10 mouse cellular contexts compared by ENCODE assay signal in the genomic region with DNA sequence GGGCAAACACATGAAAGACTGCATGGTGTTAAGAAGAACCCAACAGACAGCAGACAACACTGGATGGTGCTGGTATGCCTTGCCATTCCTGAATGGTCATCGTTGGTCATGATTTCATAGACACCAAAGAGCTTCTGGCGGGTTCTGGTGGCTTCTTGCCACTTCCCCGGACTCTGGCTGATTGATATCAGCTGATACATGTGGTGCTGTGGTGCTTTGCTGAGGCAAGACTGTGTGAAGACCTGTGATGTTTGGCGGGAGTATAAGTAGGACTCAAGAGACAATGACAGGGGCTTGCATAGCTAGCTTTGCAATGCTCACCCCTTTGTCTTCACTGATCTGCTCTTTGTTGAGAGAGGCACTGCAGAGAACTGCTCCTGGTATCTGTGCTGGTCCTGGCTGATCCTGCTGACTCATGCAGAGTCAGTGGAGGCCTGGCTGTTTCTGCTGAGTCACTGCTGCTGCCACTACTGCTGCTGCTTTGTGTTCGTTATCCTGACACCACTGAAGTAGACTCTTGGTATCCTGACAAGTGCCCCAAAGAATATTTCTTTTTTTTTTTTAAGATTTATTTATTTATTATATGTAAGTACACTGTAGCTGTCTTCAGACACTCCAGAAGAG. TPM values are rescaled to one million over a fixed set of nuclear protein-coding genes. Genes with fewer than 3 reads are reported as not detected.
DNase-seq lines count a peak whose midpoint lies in the region; ATAC-seq and TF ChIP-seq lines count a peak whose summit lies in the region.
"Had no signal": no experiment of that assay in that cellular context is flagged by ENCODE, and none has a peak within 500 bp of the region (broad histone marks: within the 10 kb centered on the region; RNA-seq: fewer than 3 reads in every experiment).

No protein-coding gene starts in this region.

- no peak overlapping the region for H3K4me2 ChIP-seq in CH12.LX (ENCODE audit: insufficient read depth, low read depth, poor library complexity, severe bottlenecking)
- peak overlapping the region; percentile 69 for H3K4me2 ChIP-seq in liver, embryonic 14.5 days (ENCODE audit: low read depth)
- no peak overlapping the region for H3K4me2 ChIP-seq in forebrain, embryonic 13.5 days
- H3K4me2 ChIP-seq: hindbrain, embryonic 12.5 days had no signal

- H3K9me3 ChIP-seq in CH12.LX (replicated peaks; ENCODE audit: low read length) = peaks cover 6% of the 10 kb centered on the region
- no peaks in the 10 kb centered on the region for H3K9me3 ChIP-seq in liver, embryonic 14.5 days (ENCODE audit: control insufficient read depth, low read length)
- H3K9me3 ChIP-seq in limb, embryonic 10.5 days (replicated peaks) = no peaks in the 10 kb centered on the region
- no peaks in the 10 kb centered on the region for H3K9me3 ChIP-seq in forebrain, embryonic 13.5 days (replicated peaks)
- H3K9me3 ChIP-seq: hindbrain, embryonic 12.5 days had no signal

- no peak overlapping the region for H3K4me3 ChIP-seq in CH12.LX (replicated peaks in 1 of 3; ENCODE audit: low read depth in 2 of 3, low read length in 2 of 3, poor library complexity in 1 of 3)
- H3K4me3 ChIP-seq in bone marrow macrophage, adult 2 months (ENCODE audit: insufficient read depth, low read length) = no peak overlapping the region
- H3K4me3 ChIP-seq in liver, embryonic 14.5 days (ENCODE audit: insufficient read depth in 1 of 2, low read depth in 2 of 2, low read length in 2 of 2) = 0 out of 4 replicates have a peak overlapping the region, but pooled peaks of 1 of the 2 experiments have one; percentile 7
- no peak overlapping the region for H3K4me3 ChIP-seq in limb, embryonic 10.5 days
- no peak overlapping the region for H3K4me3 ChIP-seq in forebrain, embryonic 13.5 days
- H3K4me3 ChIP-seq: hindbrain, embryonic 12.5 days; left cerebral cortex, adult 2 months; megakaryocyte, embryonic 14.5 days had no signal

- peaks cover 0 to 11% of the 10 kb centered on the region in 2 experiments for H3K36me3 ChIP-seq in CH12.LX (replicated peaks in 1 of 2; ENCODE audit: control insufficient read depth in 1 of 2, insufficient read depth in 1 of 2, low read length in 1 of 2)
- H3K36me3 ChIP-seq in liver, embryonic 14.5 days (replicated peaks; ENCODE audit: control insufficient read depth, insufficient read depth, low read depth) = no peaks in the 10 kb centered on the region
- H3K36me3 ChIP-seq in limb, embryonic 10.5 days = no peaks in the 10 kb centered on the region
- no peaks in the 10 kb centered on the region for H3K36me3 ChIP-seq in forebrain, embryonic 13.5 days (ENCODE audit: poor library complexity, severe bottlenecking)
- H3K36me3 ChIP-seq: hindbrain, embryonic 12.5 days had no signal

- 22% methylated on average over 5 of the region's 5 CpGs for WGBS in liver, embryonic 14.5 days (ENCODE audit: insufficient replicate concordance)
- 80% methylated on average over 5 of the region's 5 CpGs for WGBS in limb, embryonic 10.5 days
- WGBS in forebrain, embryonic 13.5 days = 85% methylated on average over 5 of the region's 5 CpGs

- no peak overlapping the region for H3K27ac ChIP-seq in CH12.LX (ENCODE audit: insufficient read depth, low read depth)
- peak overlapping the region; percentile 47 for H3K27ac ChIP-seq in bone marrow macrophage, adult 2 months (ENCODE audit: insufficient read depth, low read depth, low read length)
- H3K27ac ChIP-seq in liver, embryonic 14.5 days = peak overlapping the region; percentile 95
- H3K27ac ChIP-seq in limb, embryonic 10.5 days = no peak overlapping the region
- H3K27ac ChIP-seq in forebrain, embryonic 13.5 days = no peak overlapping the region
- H3K27ac ChIP-seq: hindbrain, embryonic 12.5 days; left cerebral cortex, adult 2 months had no signal

- no peak overlapping the region for H3K9ac ChIP-seq in CH12.LX (ENCODE audit: insufficient read depth, low read depth)
- peak overlapping the region; percentile 43 for H3K9ac ChIP-seq in liver, embryonic 14.5 days (replicated peaks)
- H3K9ac ChIP-seq in forebrain, embryonic 13.5 days = no peak overlapping the region
- H3K9ac ChIP-seq: hindbrain, embryonic 12.5 days had no signal

- in situ Hi-C loops in CH12.LX (cut with MboI; ENCODE audit: low pct_ligation_motif_present, low pct_unique_long_range_greater_than_20kb, low sequenced_read_pairs) = no loop called here

- no peak for TF ChIP-seq CTCF in CH12.LX (conservative IDR thresholded peaks at IDR 0.05 in 1 of 2, IDR thresholded peaks at IDR 0.05 in 1 of 2; ENCODE audit: low read depth in 2 of 2, low read length in 2 of 2)
- no peak for TF ChIP-seq CTCF in bone marrow macrophage, adult 2 months (IDR thresholded peaks at IDR 0.05; ENCODE audit: low read depth, low read length)
- TF ChIP-seq CTCF in liver, embryonic 14.5 days (IDR thresholded peaks at IDR 0.05; ENCODE audit: low read depth) = no peak

- intact Hi-C loops in gastrocnemius, postnatal 14 days (cut with DNase I; ENCODE audit: low total_unique reads) = no loop called here

- no peaks in the 10 kb centered on the region for H3K79me2 ChIP-seq in CH12.LX (replicated peaks; ENCODE audit: control insufficient read depth, extremely low read depth, insufficient read depth, poor library complexity, severe bottlenecking)

- no peak for TF ChIP-seq RAD21 in CH12.LX (IDR thresholded peaks at IDR 0.05; ENCODE audit: low read depth, low read length)

- dilution Hi-C loops in CH12.LX (cut with MboI; ENCODE audit: extremely low pct_ligation_motif_present, extremely low pct_unique_long_range_greater_than_20kb, low sequenced_read_pairs) = no loop called here

- peak; percentile 73 for DNase-seq in 3T3-L1 (ENCODE audit: low read depth, low spot score)
- DNase-seq in CH12.LX (ENCODE audit: extremely low read depth) = no peak
- peak; percentile 89 to 91 (median 90) for DNase-seq in liver, embryonic 14.5 days (ENCODE audit: low read depth in 3 of 3, low spot score in 3 of 3)
- DNase-seq in gastrocnemius, postnatal 14 days = no peak
- no peak for DNase-seq in limb, embryonic 10.5 days (ENCODE audit: low spot score)

- H3K4me1 ChIP-seq in CH12.LX (ENCODE audit: control insufficient read depth in 1 of 2, insufficient read depth in 2 of 2) = peaks cover 0 to 6% of the 10 kb centered on the region in 2 experiments; a peak in 2 of 4 replicates
- H3K4me1 ChIP-seq in bone marrow macrophage, adult 2 months (ENCODE audit: control insufficient read depth, insufficient read depth, low read length) = peaks cover 37% of the 10 kb centered on the region
- H3K4me1 ChIP-seq in liver, embryonic 14.5 days (replicated peaks; ENCODE audit: control insufficient read depth in 2 of 2, insufficient read depth in 2 of 2, low read length in 1 of 2) = peaks cover 24% of the 10 kb centered on the region in 2 experiments
- H3K4me1 ChIP-seq in limb, embryonic 10.5 days = no peaks in the 10 kb centered on the region
- no peaks in the 10 kb centered on the region for H3K4me1 ChIP-seq in forebrain, embryonic 13.5 days
- H3K4me1 ChIP-seq: hindbrain, embryonic 12.5 days had no signal

- TF ChIP-seq EP300 in CH12.LX (IDR thresholded peaks at IDR 0.05; ENCODE audit: low read length) = no peak
- TF ChIP-seq EP300 in liver, embryonic 14.5 days (IDR thresholded peaks at IDR 0.05; ENCODE audit: low read depth) = peak; percentile 77

- no peaks in the 10 kb centered on the region for H3K27me3 ChIP-seq in CH12.LX (replicated peaks)
- no peaks in the 10 kb centered on the region for H3K27me3 ChIP-seq in liver, embryonic 14.5 days (ENCODE audit: control insufficient read depth, insufficient read depth, low read length)
- no peaks in the 10 kb centered on the region for H3K27me3 ChIP-seq in limb, embryonic 10.5 days (ENCODE audit: low read depth, poor library complexity, severe bottlenecking)
- no peaks in the 10 kb centered on the region for H3K27me3 ChIP-seq in forebrain, embryonic 13.5 days
- H3K27me3 ChIP-seq: hindbrain, embryonic 12.5 days; megakaryocyte, embryonic 14.5 days had no signal

- no peak for TF ChIP-seq POLR2A in CH12.LX (IDR thresholded peaks at IDR 0.05; ENCODE audit: low read depth, low read length)
- TF ChIP-seq POLR2A in bone marrow macrophage, adult 2 months (IDR thresholded peaks at IDR 0.05; ENCODE audit: borderline replicate concordance, low read depth, low read length) = no peak

- peak; percentile 97 for ATAC-seq in liver, embryonic 14.5 days (ENCODE audit: insufficient read depth)
- no peak for ATAC-seq in forebrain, embryonic 13.5 days

TF ChIP-seq in CH12.LX, 34 proteins besides CTCF, POLR2A, EP300 and RAD21:
- TF ChIP-seq E2F4 (IDR thresholded peaks at IDR 0.05; ENCODE audit: insufficient replicate concordance, low read depth, low read length) (no peak), MAFK (IDR thresholded peaks at IDR 0.05; ENCODE audit: insufficient replicate concordance, low read length) (peak; percentile 42; the same call in 1 of the 2 replicates)

RNA-seq across cellular contexts. Expression of a gene that starts 14.6 kb away (rescaled TPM):
- 24.4 and 28.6 TPM in 2 replicates for total RNA-seq in CH12.LX (2012; rRNA removed)
- total RNA-seq in CH12.LX (2014; rRNA removed) = 27.4 and 31.0 TPM in 2 replicates
- polyA plus RNA-seq in CH12.LX (2012; ENCODE audit: insufficient read length, low read depth) = 50.0 and 54.8 TPM in 2 replicates
- polyA plus RNA-seq in bone marrow macrophage, adult 2 months (2012; ENCODE audit: insufficient read depth, insufficient read length, missing spikeins) = 37.9 and 42.5 TPM in 2 replicates
- polyA plus RNA-seq in liver, embryonic 14.5 days (2012; rRNA removed) = 11.5 and 12.0 TPM in 2 replicates
- polyA plus RNA-seq in liver, embryonic 14.5 days (2014; fragmentation: Nextera tagmentation; extraction: Ambion mirVana) = 13.5 and 14.6 TPM in 2 replicates
- 10 to 100 TPM; 14.2 to 14.3 TPM for total RNA-seq in gastrocnemius, postnatal 14 days (2021)
- 41.9 and 43.0 TPM in 2 replicates for polyA plus RNA-seq in limb, embryonic 10.5 days (2016; fragmentation: Nextera tagmentation; extraction: Ambion mirVana)
- polyA plus RNA-seq in forebrain, embryonic 13.5 days (2015; fragmentation: Nextera tagmentation; extraction: Ambion mirVana) = 24.1 and 25.3 TPM in 2 replicates

Comparison
In these comparisons a context has a peak if more than half of its experiments do, and no peak if none do; other contexts are left out.
1. DNase-seq: peak in 3T3-L1 (single experiment) and liver, embryonic 14.5 days (3 of 3); none in CH12.LX (single experiment), gastrocnemius, postnatal 14 days (single experiment) and limb, embryonic 10.5 days (single experiment).
2. H3K27ac ChIP-seq: peak in bone marrow macrophage, adult 2 months (single experiment) and liver, embryonic 14.5 days (single experiment); none in CH12.LX (single experiment), limb, embryonic 10.5 days (single experiment) and forebrain, embryonic 13.5 days (single experiment).